Mouse (Mus musculus) CH12.LX (cell line): ENCODE measurements around the gene Otos.

Experiments used
- CTCF ChIP-seq, 2 experiments: IDR thresholded peaks in 1 of 2; conservative IDR thresholded peaks in 1 of 2; 2 replicates each; pipeline ENCODE4 v1.5.1; 2011 to 2012; ENCODE audit warnings: low read depth in 2 of 2, low read length in 2 of 2, improper control_type of control experiment in 1 of 2, inconsistent platforms in 1 of 2, mild to moderate bottlenecking in 1 of 2, moderate library complexity in 1 of 2
- E2F4 ChIP-seq: IDR thresholded peaks from 2 replicates; pipeline ENCODE4 v1.6.1; 2011; ENCODE audit warnings: low read depth, low read length, improper control_type of control experiment; ENCODE audit not compliant: insufficient replicate concordance
- ZKSCAN1 ChIP-seq: IDR thresholded peaks from 2 replicates; pipeline ENCODE4 v1.6.1; 2012; ENCODE audit warnings: low read depth, inconsistent platforms, low read length, improper control_type of control experiment, borderline replicate concordance

- TF ChIP-seq CTCF (conservative IDR thresholded peaks at IDR 0.05 in 1 of 2, IDR thresholded peaks at IDR 0.05 in 1 of 2; ENCODE audit: low read depth in 2 of 2, low read length in 2 of 2): peak; percentile 60 to 86
- no peak for TF ChIP-seq E2F4
- TF ChIP-seq ZKSCAN1: no peak
Measured at GRCm38 (mm10) chr1:92696848-92697247, 48.2 kb upstream of the Otos start.
